Mouse (Mus musculus) kidney, embryonic 15.5 days (tissue): Measurements from ENCODE around the gene Zfp365. TPM values are rescaled to one million over a fixed set of nuclear protein-coding genes. Genes with fewer than 3 reads are reported as not detected.

Experiments
- ATAC-seq: fragments of 200-750 bp; cut with Nextera tagmentation; replicated peaks from 2 replicates; pipeline ENCODE4 v1.8.0; 2017; ENCODE audit warnings: moderate TSS enrichment; ENCODE audit not compliant: low FRiP score
- H3K27ac ChIP-seq: fragments of 300-500 bp; sonication (generic); 2 replicates; pipeline ENCODE4 v1.5.1; 2015; ENCODE audit warnings: mild to moderate bottlenecking, inconsistent platforms
- H3K27me3 ChIP-seq: fragments of 300-500 bp; sonication (generic); 2 replicates; pipeline ENCODE4 v1.6.1; 2015; ENCODE audit warnings: inconsistent platforms
- H3K36me3 ChIP-seq: fragments of 300-500 bp; sonication (generic); 2 replicates; pipeline ENCODE4 v1.6.1; 2015; ENCODE audit warnings: inconsistent platforms
- H3K4me1 ChIP-seq: fragments of 300-500 bp; sonication (generic); 2 replicates; pipeline ENCODE4 v1.6.1; 2015; ENCODE audit warnings: inconsistent platforms
- H3K4me2 ChIP-seq: fragments of 300-500 bp; sonication (generic); 2 replicates; pipeline ENCODE4 v1.6.1; 2015; ENCODE audit warnings: moderate library complexity, mild to moderate bottlenecking, inconsistent platforms
- H3K4me3 ChIP-seq: fragments of 300-500 bp; sonication (generic); replicated peaks from 2 replicates; pipeline ENCODE4 v1.5.1; 2015; ENCODE audit warnings: mild to moderate bottlenecking, inconsistent platforms
- H3K9ac ChIP-seq: fragments of 300-500 bp; sonication (generic); 2 replicates; pipeline ENCODE4 v1.6.1; 2015; ENCODE audit warnings: mild to moderate bottlenecking, inconsistent platforms
- H3K9me3 ChIP-seq: fragments of 300-500 bp; sonication (generic); replicated peaks from 2 replicates; pipeline ENCODE4 v1.6.1; 2016; ENCODE audit warnings: inconsistent platforms
- WGBS: fragments of 180-500 bp; shearing (Covaris S2); methylation state at CpG from one replicate; pipeline ENCODE4 v1.1.7; 2015; ENCODE audit warnings: mixed read lengths; 5-methylcytosine and 5-hydroxymethylcytosine counted together
- polyA plus RNA-seq: library from polyadenylated mRNA; unstranded; fragments of >200 nt; fragmentation: Nextera tagmentation; extraction: Ambion mirVana; gene quantifications from 2 replicates; pipeline ENCODE4 v1.2.1, GENCODE M21; 2015

The Zfp365 gene
- 0.88 and 0.95 TPM in 2 replicates for polyA plus RNA-seq

GRCm38 (mm10) chr10:67912337-67912776 is at the start of gene Zfp365:
Zfp365 (minus strand) TSS chr10:67912662.
- Histone ChIP-seq H3K36me3 (no peaks in the 10 kb centered on the region), H3K27ac (no peak within 1 kb of the TSS), H3K4me1 (peaks cover 12% of the 10 kb centered on the region), H3K9ac (peak within 1 kb of the TSS; percentile 56), H3K27me3 (peaks cover 11% of the 10 kb centered on the region), H3K4me2 (peak within 1 kb of the TSS; percentile 100), H3K9me3 (no peaks in the 10 kb centered on the region), H3K4me3 (peak within 1 kb of the TSS; percentile 68)
- peak; percentile 95 for ATAC-seq
- 0% methylated on average over 42 of the region's 43 CpGs for WGBS

GRCm38 (mm10) chr10:67959982-67960381 is 47.5 kb upstream of the Zfp365 start:
- no peak for ATAC-seq
- Histone ChIP-seq H3K4me1 (no peaks in the 10 kb centered on the region), H3K4me3 (no peak overlapping the region), H3K27ac (no peak overlapping the region), H3K36me3 (no peaks in the 10 kb centered on the region), H3K9me3 (no peaks in the 10 kb centered on the region), H3K27me3 (no peaks in the 10 kb centered on the region), H3K4me2 (no peak overlapping the region), H3K9ac (no peak overlapping the region)
- 62% methylated on average over 3 of the region's 3 CpGs for WGBS

GRCm38 (mm10) chr10:67955982-67956381 is 43.5 kb upstream of the Zfp365 start:
- H3K9me3 ChIP-seq = no peaks in the 10 kb centered on the region
- WGBS = 93% methylated on average over 2 of the region's 2 CpGs
- H3K36me3 ChIP-seq = no peaks in the 10 kb centered on the region
- H3K27ac ChIP-seq = no peak overlapping the region
- H3K27me3 ChIP-seq = no peaks in the 10 kb centered on the region
- no peak for ATAC-seq
- no peak overlapping the region for H3K4me3 ChIP-seq
- no peak overlapping the region for H3K9ac ChIP-seq
- no peaks in the 10 kb centered on the region for H3K4me1 ChIP-seq
- no peak overlapping the region for H3K4me2 ChIP-seq

- no peak overlapping the region for H3K27ac ChIP-seq
- WGBS = 76% methylated on average over 4 of the region's 4 CpGs
- ATAC-seq = no peak
Measured at GRCm38 (mm10) chr10:67951690-67952089, 39.2 kb upstream of the Zfp365 start.

GRCm38 (mm10) chr10:67950059-67950748 is 37.7 kb upstream of the Zfp365 start:
- Histone ChIP-seq H3K9me3 (no peaks in the 10 kb centered on the region), H3K4me3 (no peak overlapping the region), H3K4me2 (no peak overlapping the region), H3K4me1 (no peaks in the 10 kb centered on the region), H3K9ac (no peak overlapping the region), H3K27ac (no peak overlapping the region), H3K27me3 (no peaks in the 10 kb centered on the region), H3K36me3 (no peaks in the 10 kb centered on the region)
- 65% methylated on average over 8 of the region's 8 CpGs for WGBS
- no peak for ATAC-seq

More at GRCm38 (mm10) chr10:67951690-67952089, 39.2 kb upstream of the Zfp365 start:
- H3K27me3 ChIP-seq = no peaks in the 10 kb centered on the region
- no peaks in the 10 kb centered on the region for H3K36me3 ChIP-seq
- H3K4me1 ChIP-seq = no peaks in the 10 kb centered on the region
- no peak overlapping the region for H3K4me2 ChIP-seq
- no peak overlapping the region for H3K9ac ChIP-seq
- H3K9me3 ChIP-seq = no peaks in the 10 kb centered on the region
- H3K4me3 ChIP-seq = no peak overlapping the region

- 91% methylated on average over 4 of the region's 4 CpGs for WGBS
- Histone ChIP-seq H3K4me2 (no peak overlapping the region), H3K9ac (no peak overlapping the region), H3K4me3 (no peak overlapping the region), H3K9me3 (no peaks in the 10 kb centered on the region), H3K27ac (no peak overlapping the region), H3K4me1 (0 out of 2 replicates have a peak, but pooled peaks cover 5% of the 10 kb centered on the region), H3K36me3 (no peaks in the 10 kb centered on the region), H3K27me3 (no peaks in the 10 kb centered on the region)
- ATAC-seq = no peak
Measured at GRCm38 (mm10) chr10:67943513-67943912, 31.1 kb upstream of the Zfp365 start.

GRCm38 (mm10) chr10:67939546-67939945 is 27.1 kb upstream of the Zfp365 start:
- Histone ChIP-seq H3K4me2 (peak overlapping the region; percentile 36; the same call in 1 of the 2 replicates), H3K4me3 (no peak overlapping the region), H3K27ac (no peak overlapping the region), H3K9ac (no peak overlapping the region), H3K9me3 (no peaks in the 10 kb centered on the region), H3K4me1 (0 out of 2 replicates have a peak, but pooled peaks cover 5% of the 10 kb centered on the region), H3K27me3 (no peaks in the 10 kb centered on the region), H3K36me3 (no peaks in the 10 kb centered on the region)
- no peak for ATAC-seq
- WGBS = 47% methylated on average over 12 of the region's 12 CpGs

GRCm38 (mm10) chr10:67937775-67938174 is 25.3 kb upstream of the Zfp365 start:
- H3K36me3 ChIP-seq = no peaks in the 10 kb centered on the region
- H3K9ac ChIP-seq = no peak overlapping the region
- H3K27me3 ChIP-seq = no peaks in the 10 kb centered on the region
- no peak overlapping the region for H3K4me2 ChIP-seq
- H3K27ac ChIP-seq = no peak overlapping the region
- 0 out of 2 replicates have a peak, but pooled peaks cover 5% of the 10 kb centered on the region for H3K4me1 ChIP-seq
- H3K9me3 ChIP-seq = no peaks in the 10 kb centered on the region
- WGBS = 84% methylated on average over 5 of the region's 5 CpGs
- ATAC-seq = no peak
- no peak overlapping the region for H3K4me3 ChIP-seq

GRCm38 (mm10) chr10:67936944-67937343 is 24.5 kb upstream of the Zfp365 start:
- no peak for ATAC-seq
- H3K9ac ChIP-seq = no peak overlapping the region
- no peak overlapping the region for H3K4me3 ChIP-seq
- no peak overlapping the region for H3K27ac ChIP-seq
- 61% methylated on average over 4 of the region's 4 CpGs for WGBS
- no peaks in the 10 kb centered on the region for H3K27me3 ChIP-seq
- no peaks in the 10 kb centered on the region for H3K36me3 ChIP-seq
- H3K9me3 ChIP-seq = no peaks in the 10 kb centered on the region
- H3K4me2 ChIP-seq = no peak overlapping the region
- H3K4me1 ChIP-seq = 0 out of 2 replicates have a peak, but pooled peaks cover 5% of the 10 kb centered on the region

GRCm38 (mm10) chr10:67932780-67933179 is 20.3 kb upstream of the Zfp365 start:
- no peak for ATAC-seq
- no peaks in the 10 kb centered on the region for H3K4me1 ChIP-seq
- no peak overlapping the region for H3K4me2 ChIP-seq
- H3K9me3 ChIP-seq = no peaks in the 10 kb centered on the region
- H3K9ac ChIP-seq = no peak overlapping the region
- H3K27me3 ChIP-seq = no peaks in the 10 kb centered on the region
- H3K4me3 ChIP-seq = no peak overlapping the region
- 88% methylated on average over 11 of the region's 11 CpGs for WGBS
- H3K36me3 ChIP-seq = no peaks in the 10 kb centered on the region
- H3K27ac ChIP-seq = no peak overlapping the region

- Histone ChIP-seq H3K9ac (no peak overlapping the region), H3K4me1 (no peaks in the 10 kb centered on the region), H3K4me2 (no peak overlapping the region), H3K27ac (no peak overlapping the region), H3K36me3 (no peaks in the 10 kb centered on the region), H3K9me3 (no peaks in the 10 kb centered on the region), H3K27me3 (no peaks in the 10 kb centered on the region), H3K4me3 (no peak overlapping the region)
- WGBS = 87% methylated on average over 4 of the region's 4 CpGs
- no peak for ATAC-seq
Measured at GRCm38 (mm10) chr10:67931328-67931727, 18.9 kb upstream of the Zfp365 start.

GRCm38 (mm10) chr10:67928584-67928983 is 16.1 kb upstream of the Zfp365 start:
- ATAC-seq = no peak
- H3K9me3 ChIP-seq = no peaks in the 10 kb centered on the region
- no peaks in the 10 kb centered on the region for H3K27me3 ChIP-seq
- H3K36me3 ChIP-seq = no peaks in the 10 kb centered on the region
- H3K4me1 ChIP-seq = no peaks in the 10 kb centered on the region
- 82% methylated on average over 7 of the region's 7 CpGs for WGBS
- H3K9ac ChIP-seq = no peak overlapping the region
- H3K4me2 ChIP-seq = no peak overlapping the region
- H3K4me3 ChIP-seq = no peak overlapping the region
- no peak overlapping the region for H3K27ac ChIP-seq
